Mouse (Mus musculus): ENCODE measurements around the gene Rnf114.

Gene Rnf114

DNA sequence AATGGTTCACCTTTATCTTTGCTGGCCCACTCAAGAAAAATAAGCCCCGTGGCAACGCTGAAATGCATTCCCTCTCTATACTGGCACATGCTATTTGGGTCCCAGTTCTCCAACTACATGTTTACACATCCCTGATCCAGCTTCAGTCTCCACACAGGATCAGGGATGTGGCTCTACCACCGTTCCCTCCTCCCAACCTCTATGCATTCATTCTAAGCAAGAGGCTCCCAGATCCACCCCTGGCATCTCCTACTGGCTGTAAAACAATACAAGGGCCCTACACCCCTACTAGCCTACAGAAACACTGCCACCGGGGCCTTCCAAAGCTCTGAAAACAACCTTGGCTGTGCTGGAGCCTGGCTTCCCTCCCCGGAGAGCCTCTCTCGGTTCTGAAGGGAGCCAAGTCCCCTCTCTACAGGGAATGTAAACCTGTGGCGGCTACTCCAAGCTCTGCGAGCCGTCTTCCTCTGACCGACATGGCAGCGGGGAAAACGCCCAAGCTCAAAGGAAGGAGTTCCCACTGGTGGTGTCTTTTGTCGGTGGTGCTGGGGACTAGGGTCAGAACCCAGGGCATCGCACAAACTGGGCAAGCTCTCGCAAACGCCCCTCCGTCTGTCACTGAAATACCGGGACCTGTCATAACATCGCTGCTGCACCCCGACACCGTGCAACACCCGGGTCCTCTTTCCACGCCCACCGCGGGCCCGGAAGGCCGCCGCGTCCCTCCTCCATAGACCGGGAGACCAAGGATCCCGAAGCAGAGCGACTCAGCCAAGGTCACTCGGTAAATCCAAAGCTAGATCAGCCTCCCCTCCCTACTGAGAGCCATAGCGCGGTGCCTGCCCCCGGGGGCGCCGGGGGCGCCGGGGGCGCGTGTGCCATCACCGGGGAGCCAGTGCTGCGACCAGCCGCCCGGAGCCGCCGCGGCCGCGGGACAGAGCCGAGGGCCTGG is at the start of gene Rnf114:
Rnf114 (plus strand) TSS at position 889 of the 952 bp plus-strand sequence.
- DNase-seq = peak in 1 of 2 experiments; percentile 37

DNA sequence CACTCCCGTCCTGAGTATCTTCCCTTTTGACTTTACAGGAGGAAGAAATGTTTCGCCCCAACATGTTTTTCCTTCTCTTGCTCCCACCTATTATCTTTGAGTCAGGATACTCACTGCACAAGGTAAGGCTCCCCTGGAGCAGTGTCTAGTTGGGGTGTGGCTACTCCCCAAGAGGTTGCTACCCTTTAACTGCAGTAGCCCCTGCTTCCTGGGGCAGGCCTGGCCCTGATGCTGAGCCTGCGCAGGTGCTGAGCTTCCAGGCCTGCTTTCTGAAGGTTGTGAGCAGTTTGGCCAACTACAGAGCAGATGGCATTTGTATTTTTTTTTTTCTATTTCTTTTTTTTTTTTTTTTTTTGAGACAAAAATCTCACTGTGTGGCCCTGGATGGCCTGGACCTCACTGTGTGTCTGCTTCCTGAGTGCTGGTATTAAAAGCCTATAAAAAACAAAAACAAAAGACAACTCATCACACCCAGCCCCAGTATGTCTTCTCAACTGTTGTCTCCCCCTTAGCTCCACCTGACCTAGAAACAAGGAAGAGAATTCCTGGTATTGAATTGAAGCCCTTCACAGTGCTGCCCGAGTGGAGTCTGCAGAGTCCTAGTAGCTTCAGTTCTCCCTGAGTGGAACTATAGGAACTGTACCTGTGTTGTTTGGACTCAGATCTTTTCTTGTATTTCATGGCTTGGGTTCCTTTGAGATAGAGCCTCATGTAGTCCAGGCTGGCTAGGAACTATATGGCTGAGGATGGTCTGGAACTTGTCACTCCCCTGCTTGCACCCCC is 48.8 kb upstream of the Rnf114 start:
- DNase-seq = no peak

DNA sequence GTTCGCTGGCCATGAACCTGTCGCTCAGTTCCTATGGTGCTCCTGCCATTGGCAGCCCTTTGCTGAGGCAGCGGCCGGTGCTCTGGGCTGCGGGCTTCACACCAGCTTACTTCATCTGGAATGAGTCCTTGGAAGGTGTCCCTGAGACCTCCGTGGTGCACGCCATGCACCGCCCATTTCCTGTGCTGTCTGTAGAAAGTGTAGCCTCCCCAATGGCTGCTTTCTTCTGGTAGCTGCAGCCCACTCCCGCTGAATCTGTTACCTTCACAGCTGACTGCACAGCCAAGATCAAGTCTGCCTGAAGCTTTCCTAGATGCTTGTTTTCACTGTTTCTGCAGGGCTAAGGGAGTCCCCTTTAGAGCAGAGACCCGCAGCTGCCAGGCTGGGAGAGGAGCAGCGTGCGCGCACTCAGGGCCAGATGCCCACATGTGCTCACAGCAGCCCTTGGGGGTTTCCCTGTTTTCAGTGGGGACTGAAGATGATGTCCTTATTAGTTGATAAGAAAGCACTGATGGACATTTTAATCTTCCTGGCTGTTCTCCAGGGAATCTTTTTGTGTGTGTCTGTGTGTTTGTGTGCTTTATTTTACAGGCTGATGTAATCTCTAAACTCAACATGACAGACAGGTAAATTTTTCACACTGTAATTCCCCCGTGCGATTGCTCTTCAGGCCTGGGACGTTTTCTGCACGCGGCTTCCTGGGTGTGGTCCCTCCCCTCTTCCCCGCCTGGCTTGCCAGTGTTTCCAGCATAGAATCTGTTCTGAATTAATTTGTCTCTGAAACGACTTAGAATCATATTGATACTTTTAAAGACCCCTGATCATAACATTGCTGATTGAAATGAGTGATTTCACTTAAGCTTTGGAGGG is 46.3 kb upstream of the Rnf114 start:
- DNase-seq = no peak

DNA sequence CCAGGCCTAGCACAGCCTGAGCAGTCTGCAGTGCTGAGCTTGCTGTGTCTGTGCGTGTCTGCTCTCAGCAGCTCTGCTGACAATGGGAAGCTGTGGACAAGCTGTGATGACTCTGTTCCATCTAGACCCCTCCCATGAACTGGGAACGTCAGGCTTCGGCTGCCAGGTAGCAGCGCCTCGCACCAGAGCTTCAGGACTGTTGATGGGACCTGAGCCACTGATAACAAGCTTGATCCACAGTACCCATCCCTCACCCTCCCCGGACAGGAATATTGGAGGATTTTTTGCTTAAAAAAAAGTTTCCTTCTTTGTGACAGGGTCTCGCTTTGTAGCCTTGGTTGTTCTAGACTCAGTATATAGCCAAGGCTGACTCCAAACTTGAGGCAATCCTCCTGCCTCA is 45.2 kb upstream of the Rnf114 start:
- DNase-seq = no peak

DNA sequence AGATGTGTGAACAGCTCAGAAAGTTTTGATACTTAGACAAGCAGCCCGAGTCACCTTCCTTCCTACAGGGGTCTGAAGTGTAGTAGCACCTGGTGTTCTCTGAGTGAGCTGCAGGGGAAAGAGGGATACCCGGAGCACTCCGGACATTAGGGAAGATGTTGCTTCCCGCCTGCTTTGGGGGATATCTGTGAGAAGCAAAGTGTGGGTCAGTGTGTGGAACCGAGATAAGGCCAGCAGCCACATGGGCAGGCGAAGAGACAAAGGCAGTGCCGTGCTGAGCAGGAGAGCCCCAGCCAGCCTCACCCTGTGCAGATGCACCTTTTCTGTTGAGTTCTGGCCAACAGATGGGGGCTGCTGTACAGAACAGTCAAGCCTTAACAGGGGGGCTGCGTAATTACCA is 44.8 kb upstream of the Rnf114 start:
- DNase-seq = no peak

DNA sequence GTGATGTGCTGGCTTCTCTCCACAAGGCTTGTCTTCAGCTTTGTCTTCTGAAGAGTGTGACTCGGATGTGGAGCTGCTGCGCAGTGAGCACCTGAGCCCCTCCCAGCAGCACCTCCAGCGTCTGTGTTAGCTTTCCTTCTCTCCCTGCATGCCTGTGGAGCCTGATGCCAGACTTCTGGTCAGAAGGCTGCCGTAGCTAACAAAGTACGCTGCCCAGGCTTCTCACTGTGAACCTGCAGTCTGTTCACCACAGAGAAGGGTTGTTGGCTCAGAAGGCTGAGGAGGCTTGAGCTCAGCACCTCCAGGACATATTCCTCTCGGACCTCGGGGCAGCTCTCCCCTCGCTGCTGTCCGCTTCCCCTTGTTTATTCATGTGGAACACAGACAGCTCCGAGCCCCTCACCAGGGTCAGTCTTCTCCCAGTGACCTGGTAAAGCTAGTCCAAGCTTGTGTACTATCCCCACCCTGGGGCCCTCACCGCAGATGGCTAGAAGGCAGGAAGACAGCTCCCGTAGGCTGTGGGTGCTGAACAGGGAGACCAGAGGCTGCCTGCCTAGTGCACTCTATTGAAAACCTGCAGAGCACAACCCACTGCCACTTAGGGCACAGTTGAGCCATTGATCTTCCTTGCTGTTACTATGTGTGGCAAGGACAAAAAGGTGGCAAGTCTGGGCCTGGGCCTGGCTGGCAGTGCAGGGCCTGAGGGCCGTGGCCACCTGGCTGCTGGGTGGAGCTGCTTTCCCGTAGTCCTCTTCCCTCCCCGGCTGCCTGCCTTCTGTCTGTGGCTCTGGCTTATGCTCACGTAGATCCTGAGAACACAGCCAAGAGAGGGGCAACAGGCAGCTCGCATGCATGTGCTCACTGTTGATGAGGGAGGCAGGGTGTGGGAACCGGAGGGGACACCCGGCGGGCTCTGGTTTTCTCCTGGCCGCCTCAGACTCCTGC is 42.8 kb upstream of the Rnf114 start:
- DNase-seq = no peak

DNA sequence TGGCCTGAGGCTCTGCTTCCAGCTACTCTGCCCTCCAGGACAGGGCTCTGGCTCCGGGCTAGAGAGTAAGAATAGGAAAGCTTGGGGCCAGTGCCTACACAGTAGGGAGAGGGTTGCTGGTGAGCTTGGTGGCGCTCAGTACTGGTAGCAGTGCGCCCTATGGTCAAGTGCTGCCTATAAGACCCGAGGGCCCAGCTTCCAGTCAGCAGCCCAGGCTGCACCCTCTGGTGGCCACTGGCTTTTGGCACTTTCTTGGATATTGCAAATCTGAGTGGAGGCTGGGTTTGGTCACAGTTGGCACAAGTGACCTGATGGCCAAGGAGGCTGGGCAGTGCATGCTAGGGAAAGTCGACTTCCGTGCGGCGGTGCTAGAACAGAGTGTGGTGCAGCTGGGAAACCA is 41.8 kb upstream of the Rnf114 start:
- DNase-seq = peak; percentile 47 to 48

DNA sequence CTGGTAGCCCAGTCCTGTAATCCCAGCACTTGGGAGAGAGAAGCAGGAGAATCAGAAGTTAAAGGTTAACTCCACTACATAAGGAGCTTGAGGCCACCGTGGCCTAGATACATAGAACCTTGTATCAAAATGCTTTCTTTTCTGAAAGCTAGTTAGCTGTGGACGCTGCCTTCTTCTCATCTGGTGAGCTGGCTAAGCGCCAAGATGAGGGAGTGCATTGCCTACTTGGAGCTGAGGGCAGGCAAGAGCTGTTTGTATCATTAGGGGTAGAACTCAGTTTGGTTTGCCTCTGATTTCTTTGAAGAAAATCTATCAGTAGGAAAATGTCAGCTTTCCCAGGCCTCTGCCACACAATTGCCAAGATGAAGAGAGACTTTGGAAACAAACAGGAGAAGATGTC is 38.6 kb upstream of the Rnf114 start:
- DNase-seq = no peak

DNA sequence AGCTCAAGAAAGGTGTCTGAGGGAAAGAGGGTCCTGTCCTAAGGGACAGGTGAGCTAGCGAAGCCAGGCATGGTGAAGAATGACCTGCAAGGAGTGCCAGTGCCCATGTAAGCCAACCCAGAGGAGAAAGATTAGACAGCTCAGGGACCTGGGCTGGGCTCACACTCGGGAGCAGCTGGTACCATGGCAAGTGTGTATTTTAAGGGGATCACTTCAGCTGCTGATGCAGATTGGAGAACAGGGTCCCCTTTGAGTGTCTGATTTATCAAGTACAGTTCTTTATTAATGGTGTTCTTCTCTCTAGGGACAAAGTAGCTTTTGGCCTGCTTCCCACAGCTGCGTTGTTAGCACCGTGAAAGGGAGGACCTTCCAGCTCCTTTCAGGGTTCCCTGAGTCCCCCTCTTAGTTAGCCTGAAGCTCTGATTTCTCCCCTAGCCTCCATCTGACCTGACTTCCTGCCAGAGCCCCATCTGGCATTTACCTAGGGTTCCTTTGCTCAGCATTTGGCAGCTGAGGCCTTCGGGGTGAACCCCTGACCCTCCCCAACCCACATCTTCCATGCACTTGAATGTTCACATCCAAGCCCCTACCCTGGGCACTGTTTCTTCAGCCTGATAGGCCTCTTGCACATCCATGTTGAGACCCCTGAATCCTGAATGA is 36.0 kb upstream of the Rnf114 start:
- DNase-seq = no peak

DNA sequence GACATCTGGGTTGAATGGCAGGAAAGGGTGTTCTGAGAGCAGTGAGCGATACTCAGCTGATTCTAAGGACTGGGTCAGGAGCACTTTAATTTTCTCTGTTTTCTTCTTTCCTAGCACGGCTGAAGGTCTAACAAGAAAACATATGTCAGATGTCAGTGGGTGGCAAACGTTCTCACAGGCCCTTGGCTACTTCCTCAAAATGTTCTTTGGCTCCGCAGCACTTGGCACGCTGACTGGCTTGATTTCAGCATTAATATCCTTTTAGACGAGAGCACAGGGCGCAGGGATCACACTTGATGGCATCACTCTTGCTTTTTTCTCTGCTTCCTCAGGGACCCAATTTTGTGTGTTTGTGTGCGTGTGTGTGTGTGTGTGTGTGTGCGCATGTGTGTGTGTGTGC is 35.2 kb upstream of the Rnf114 start:
- DNase-seq = no peak

DNA sequence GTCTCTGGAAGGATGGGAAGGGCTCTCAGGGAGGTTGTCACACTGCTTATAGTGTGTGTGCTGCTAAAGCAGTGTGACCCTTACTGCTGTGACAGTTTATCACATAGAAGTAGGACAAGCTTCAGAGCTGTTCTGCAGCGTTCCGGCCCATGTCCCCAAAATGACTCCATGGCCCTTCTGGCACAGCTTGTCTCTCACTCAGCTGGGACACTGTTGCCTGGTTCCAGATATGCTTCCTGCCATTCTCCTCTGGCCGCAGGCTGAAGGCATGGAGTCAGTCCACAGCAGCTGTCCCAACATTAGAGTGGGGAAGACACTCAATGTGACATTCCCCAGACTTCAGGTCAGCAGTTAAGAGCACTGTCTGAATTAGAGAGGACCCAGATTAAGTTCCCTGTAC is 33.9 kb upstream of the Rnf114 start:
- DNase-seq = no peak

DNA sequence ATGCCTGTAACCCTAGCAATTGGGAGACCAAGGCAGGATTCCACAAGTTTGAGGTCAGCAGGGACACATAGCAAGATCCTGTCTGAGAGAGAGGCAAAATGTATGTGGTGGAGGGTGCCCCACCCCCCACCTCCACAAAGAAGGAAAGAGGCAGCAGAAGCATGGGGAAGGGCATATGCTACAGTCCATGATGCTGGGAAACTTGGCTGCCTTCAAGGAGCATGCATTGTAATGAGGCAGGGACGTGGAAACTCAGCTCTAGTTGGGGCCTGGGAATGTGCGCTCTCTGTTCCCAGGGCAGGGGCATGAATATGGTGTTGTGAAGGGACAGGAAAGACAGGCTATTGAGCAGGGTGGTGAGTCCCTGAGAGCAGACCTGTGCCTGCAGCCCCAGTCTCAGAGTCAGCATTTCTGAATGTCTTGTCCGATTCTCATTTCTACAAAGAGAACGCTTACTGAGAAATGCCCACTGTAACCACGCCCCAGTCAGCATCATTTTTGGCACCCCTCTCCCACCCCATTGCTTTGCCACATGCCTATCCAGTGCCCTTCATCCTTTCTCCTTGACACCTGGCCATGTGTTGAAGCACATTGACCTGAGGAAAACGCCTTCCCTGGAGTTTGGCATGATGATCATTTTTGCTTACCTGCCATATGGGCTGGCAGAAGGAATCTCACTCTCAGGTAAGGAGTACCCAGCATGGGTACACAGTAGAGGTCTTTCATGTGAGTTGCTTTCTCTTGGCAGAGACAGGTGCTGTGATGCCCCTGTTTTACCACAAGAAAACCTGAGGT is 33.2 kb upstream of the Rnf114 start:
- no peak for DNase-seq

DNA sequence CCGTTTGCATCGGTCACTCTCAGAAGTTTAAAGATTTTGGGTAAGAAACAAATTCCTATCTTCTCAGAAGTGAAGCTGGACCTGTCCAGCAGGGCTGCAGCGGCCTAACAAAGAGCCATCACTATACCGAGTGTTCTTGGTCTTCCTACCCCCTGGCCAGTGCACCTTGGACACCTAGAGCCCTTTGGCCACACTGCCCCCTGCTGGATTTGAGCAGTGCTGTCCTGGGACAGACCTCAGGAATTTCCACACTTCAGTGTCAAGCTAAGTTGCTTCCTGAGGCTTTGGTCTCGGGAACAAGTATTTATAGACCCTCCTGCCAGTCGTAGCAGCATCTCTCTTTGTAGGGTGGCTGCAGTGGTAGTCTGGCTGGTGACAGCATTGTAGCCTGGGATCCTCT is 29.5 kb upstream of the Rnf114 start:
- peak; percentile 55 to 81 for DNase-seq

DNA sequence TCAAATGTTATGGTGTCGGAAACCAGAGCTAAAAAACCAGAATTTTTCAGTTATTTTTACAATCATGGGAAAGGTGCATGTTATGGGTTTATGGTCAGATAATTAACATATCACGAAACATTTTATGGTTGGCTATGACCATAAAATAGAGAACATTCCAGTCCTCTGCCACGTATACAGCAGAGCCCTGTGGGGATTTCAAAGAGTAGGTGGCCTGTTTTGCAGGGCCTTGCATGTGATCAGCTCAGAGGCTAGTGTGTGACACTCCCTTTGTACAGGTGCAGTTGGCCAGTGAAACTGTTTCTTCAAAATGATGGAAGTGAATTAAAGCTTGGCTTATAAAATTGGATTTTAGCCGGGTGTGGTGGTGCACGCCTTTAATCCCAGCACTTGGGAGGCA is 28.6 kb upstream of the Rnf114 start:
- DNase-seq = no peak

DNA sequence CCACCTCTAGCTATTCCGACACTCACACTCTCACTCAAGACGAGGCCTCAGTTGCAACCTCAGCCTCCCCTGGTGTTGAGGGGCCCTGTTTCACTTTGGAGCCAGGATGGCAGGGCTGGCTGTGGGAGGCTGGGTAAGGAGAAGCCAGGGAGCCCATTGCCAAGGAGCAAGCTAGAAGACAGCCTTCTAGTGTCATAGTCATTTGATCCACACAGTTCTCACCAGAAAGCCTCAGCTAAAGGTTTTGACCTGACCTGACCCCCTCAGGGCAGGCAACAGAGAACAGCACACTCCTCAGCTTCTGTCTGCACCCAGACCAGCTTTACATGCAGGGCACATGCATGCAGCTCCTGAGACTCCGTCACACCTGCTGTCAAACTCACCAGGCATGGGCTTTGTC is 26.5 kb upstream of the Rnf114 start:
- no peak for DNase-seq

DNA sequence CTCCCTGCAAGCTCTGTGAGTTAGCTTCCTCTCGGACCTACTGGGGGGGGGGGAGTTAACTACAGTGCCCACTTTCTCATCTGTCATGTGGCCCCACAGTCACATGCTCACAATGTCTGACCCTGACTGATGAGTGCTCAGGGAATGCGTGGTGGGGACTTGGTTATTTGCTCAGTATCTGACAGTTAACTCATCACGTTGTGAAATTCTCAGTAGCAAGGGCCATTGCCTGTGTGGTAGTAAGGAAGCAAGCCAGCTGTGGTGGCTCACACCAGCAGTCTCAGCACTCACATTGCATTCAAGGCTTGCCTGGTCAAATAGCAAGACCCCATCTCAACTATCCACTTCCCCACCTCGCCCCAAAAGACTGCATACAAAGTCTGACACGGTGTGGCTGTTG is 25.2 kb upstream of the Rnf114 start:
- no peak for DNase-seq

DNA sequence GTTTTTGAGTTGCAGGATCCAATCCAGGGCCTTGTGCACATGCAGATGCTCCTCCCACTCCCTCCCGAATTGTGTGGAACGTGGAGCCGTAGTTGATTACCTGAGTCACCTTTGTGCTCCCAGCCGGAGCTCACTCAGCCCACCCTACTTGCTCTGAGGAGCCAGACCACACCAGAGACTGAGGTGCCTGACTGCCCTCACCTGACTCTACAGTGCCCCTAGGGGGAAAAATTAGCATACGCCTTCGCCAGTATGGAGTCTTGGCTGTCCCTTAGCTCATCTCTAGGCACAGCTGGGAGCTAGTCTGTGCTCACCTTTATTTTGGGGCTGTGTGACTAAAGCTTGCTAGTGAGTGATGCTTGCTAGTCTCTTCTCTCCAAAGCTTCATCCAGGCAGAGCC is 24.0 kb upstream of the Rnf114 start:
- no peak for DNase-seq

DNA sequence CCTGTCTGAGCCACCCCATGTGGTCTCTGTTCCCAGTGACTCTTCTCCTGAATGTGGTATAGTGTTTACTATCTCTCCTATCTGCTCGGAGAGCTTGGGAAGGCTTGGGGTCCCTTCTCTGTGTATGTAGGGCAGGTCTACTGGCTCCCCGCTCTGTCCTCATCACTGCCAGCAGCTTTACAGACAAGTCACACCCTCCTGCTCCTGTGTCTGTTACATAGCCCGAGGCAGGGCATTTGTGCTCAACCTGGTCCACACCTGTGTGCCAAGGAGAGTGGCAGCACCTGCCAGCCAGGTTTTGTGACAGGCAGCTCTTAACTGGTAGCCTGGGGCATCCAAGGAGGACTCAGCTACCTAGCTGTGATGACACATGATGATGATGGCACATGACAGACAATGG is 21.8 kb upstream of the Rnf114 start:
- DNase-seq = no peak

DNA sequence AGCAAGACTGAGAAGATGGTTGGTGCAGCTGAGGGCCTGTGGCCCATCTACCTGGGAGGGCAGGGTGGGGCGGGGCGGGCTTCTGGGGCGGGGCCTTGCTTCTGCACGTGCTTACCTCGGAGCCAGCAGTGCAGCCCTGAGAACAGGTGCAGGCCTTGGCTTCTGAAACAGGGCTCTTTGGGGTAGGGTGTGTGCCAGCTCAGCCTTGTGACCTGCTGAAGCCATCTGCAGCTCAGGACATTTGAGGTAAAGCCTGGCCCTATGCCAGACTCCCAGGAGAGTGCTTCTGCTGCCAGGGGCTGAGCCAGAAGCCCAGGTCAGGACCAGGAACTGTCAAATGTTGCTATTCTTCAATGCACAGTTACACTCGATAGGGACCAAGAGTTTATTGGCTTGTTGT is 20.9 kb upstream of the Rnf114 start:
- DNase-seq = no peak

DNA sequence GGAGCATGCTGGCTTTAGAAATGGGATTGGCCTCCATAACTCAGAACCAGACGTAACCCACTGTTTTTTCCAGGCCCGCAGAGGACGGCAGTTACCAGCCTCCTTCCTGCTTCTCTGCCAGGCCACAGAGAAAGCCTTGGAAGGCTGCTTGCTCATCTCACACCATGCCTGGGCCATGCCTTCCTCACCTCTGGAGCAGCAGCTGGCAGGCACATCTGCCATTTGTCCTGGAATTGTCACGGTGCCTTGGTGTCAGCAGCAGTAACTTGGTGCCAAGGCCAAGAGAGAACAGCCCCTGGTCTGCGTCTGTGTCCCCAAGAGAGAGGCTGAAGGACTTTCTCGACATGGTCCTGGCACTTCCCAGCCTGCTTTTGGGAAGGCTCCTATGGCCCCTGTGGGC is 18.2 kb upstream of the Rnf114 start:
- DNase-seq = no peak

DNA sequence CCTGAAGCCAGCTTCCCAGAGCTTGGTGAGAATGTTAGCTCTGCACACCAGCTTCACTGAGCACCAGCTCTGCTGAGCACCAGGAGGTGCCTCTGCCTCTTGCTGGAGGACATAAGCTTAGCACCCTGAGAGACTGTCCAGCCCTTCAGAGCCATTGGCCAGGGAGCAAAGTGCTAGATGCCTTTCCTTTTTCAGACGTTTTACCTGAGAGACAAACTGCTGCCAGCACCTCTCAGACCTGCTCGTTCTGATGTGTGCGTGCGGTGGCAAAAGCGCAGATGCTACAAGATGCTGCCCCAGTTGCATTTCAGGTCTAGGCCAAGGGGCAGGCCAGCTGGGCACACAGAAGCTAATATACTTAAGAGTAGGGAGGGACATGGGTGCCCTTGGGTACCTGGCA is 16.8 kb upstream of the Rnf114 start:
- DNase-seq = no peak

Data from kidney, adult 8-10 months (tissue).